Mouse (Mus musculus) C2C12 (cell line): ENCODE measurements around the gene Etl4.

ENCODE experiments used
- CEBPB ChIP-seq: IDR thresholded peaks from one replicate; pipeline ENCODE4 v1.6.1; 2011; ENCODE audit warnings: low read depth, mild to moderate bottlenecking, control low read depth, moderate library complexity
- CTCF ChIP-seq: IDR thresholded peaks from one replicate; pipeline ENCODE4 v1.5.1; 2011; ENCODE audit not compliant: control insufficient read depth, insufficient read depth, insufficient read length
- FOSL1 ChIP-seq: IDR thresholded peaks from one replicate; pipeline ENCODE4 v1.8.0; 2011; ENCODE audit warnings: mild to moderate bottlenecking, low read length; ENCODE audit not compliant: poor library complexity, insufficient read depth, severe bottlenecking
- MAX ChIP-seq: IDR thresholded peaks from one replicate; pipeline ENCODE4 v1.6.1; 2011; ENCODE audit warnings: mild to moderate bottlenecking, control low read depth
- MYOD1 ChIP-seq: IDR thresholded peaks from one replicate; pipeline ENCODE4 v1.6.1; 2011; ENCODE audit warnings: low read depth; ENCODE audit not compliant: control insufficient read depth, insufficient read length
- MYOG ChIP-seq: IDR thresholded peaks from one replicate; pipeline ENCODE4 v1.6.1; 2011; ENCODE audit not compliant: control insufficient read depth, insufficient read length; ENCODE audit errors: extremely low read depth

- no peak for TF ChIP-seq CEBPB
- no peak for TF ChIP-seq CTCF
- no peak for TF ChIP-seq MAX
- TF ChIP-seq MYOD1, result no peak
- TF ChIP-seq MYOG, result no peak
- no peak for TF ChIP-seq FOSL1
Measured at GRCm38 (mm10) chr2:20665309-20665971, 755.9 kb downstream of the Etl4 start.
